Mouse (Mus musculus): ENCODE data around the gene Gas1. TPM values are rescaled to one million over a fixed set of nuclear protein-coding genes. Genes with fewer than 3 reads are reported as not detected.

The Gas1 gene
- polyA plus RNA-seq, 1 experiment, result 20.2 TPM

GRCm38 (mm10) chr13:60172366-60173017, 4.7 kb downstream of the Gas1 start:
- Histone ChIP-seq H3K27me3 (ENCODE audit: control insufficient read depth, insufficient read depth, insufficient read length) (no peaks in the 10 kb centered on the region), H3ac (ENCODE audit: control insufficient read depth, insufficient read length, low read depth) (no peak overlapping the region), H3K79me3 (ENCODE audit: low read depth) (peaks cover 9% of the 10 kb centered on the region), H3K79me2 (ENCODE audit: control insufficient read depth, insufficient read depth) (peaks cover 27% of the 10 kb centered on the region), H3K36me3 (ENCODE audit: control insufficient read depth, insufficient read depth) (no peaks in the 10 kb centered on the region), H3K4me3 (ENCODE audit: insufficient read depth, poor library complexity, severe bottlenecking) (no peak overlapping the region)
- no peak for TF ChIP-seq MAX (IDR thresholded peaks at IDR 0.05)
- TF ChIP-seq MYOG (IDR thresholded peaks at IDR 0.05; ENCODE audit: control insufficient read depth, extremely low read depth, insufficient read length), result no peak
- no peak for TF ChIP-seq CEBPB (IDR thresholded peaks at IDR 0.05; ENCODE audit: low read depth)
- no peak for TF ChIP-seq FOSL1 (IDR thresholded peaks at IDR 0.05; ENCODE audit: insufficient read depth, low read length, poor library complexity, severe bottlenecking)

GRCm38 (mm10) chr13:60171781-60172180, 5.4 kb downstream of the Gas1 start:
- Histone ChIP-seq H3ac (ENCODE audit: control insufficient read depth, insufficient read length, low read depth) (no peak overlapping the region), H3K27me3 (ENCODE audit: control insufficient read depth, insufficient read depth, insufficient read length) (no peaks in the 10 kb centered on the region), H3K36me3 (ENCODE audit: control insufficient read depth, insufficient read depth) (no peaks in the 10 kb centered on the region), H3K79me2 (ENCODE audit: control insufficient read depth, insufficient read depth) (peaks cover 27% of the 10 kb centered on the region), H3K79me3 (ENCODE audit: low read depth) (peaks cover 9% of the 10 kb centered on the region), H3K4me3 (ENCODE audit: insufficient read depth, poor library complexity, severe bottlenecking) (no peak overlapping the region)
- TF ChIP-seq CTCF (IDR thresholded peaks at IDR 0.05; ENCODE audit: control insufficient read depth, insufficient read depth, insufficient read length) (no peak), MYOG (IDR thresholded peaks at IDR 0.05; ENCODE audit: control insufficient read depth, extremely low read depth, insufficient read length) (no peak), FOSL1 (IDR thresholded peaks at IDR 0.05; ENCODE audit: insufficient read depth, low read length, poor library complexity, severe bottlenecking) (no peak), MAX (IDR thresholded peaks at IDR 0.05) (no peak), CEBPB (IDR thresholded peaks at IDR 0.05; ENCODE audit: low read depth) (no peak), MYOD1 (IDR thresholded peaks at IDR 0.05; ENCODE audit: control insufficient read depth, insufficient read length, low read depth) (no peak), USF1 (IDR thresholded peaks at IDR 0.05; ENCODE audit: low read depth) (no peak)

- peaks cover 9% of the 10 kb centered on the region for H3K79me3 ChIP-seq (ENCODE audit: low read depth)
- TF ChIP-seq MAX (IDR thresholded peaks at IDR 0.05), result no peak
- TF ChIP-seq CEBPB (IDR thresholded peaks at IDR 0.05; ENCODE audit: low read depth), result no peak
- no peak for TF ChIP-seq MYOD1 (IDR thresholded peaks at IDR 0.05; ENCODE audit: control insufficient read depth, insufficient read length, low read depth)
- TF ChIP-seq CTCF (IDR thresholded peaks at IDR 0.05; ENCODE audit: control insufficient read depth, insufficient read depth, insufficient read length), result no peak
- TF ChIP-seq FOSL1 (IDR thresholded peaks at IDR 0.05; ENCODE audit: insufficient read depth, low read length, poor library complexity, severe bottlenecking), result no peak
- no peak for TF ChIP-seq USF1 (IDR thresholded peaks at IDR 0.05; ENCODE audit: low read depth)
- no peak for TF ChIP-seq MYOG (IDR thresholded peaks at IDR 0.05; ENCODE audit: control insufficient read depth, extremely low read depth, insufficient read length)
Observed at GRCm38 (mm10) chr13:60170898-60171715, 6.1 kb downstream of the Gas1 start.

GRCm38 (mm10) chr13:60169026-60169425, 8.1 kb downstream of the Gas1 start:
- no peak overlapping the region for H3K4me3 ChIP-seq (ENCODE audit: insufficient read depth, poor library complexity, severe bottlenecking)
- TF ChIP-seq CTCF (IDR thresholded peaks at IDR 0.05; ENCODE audit: control insufficient read depth, insufficient read depth, insufficient read length), result no peak
- TF ChIP-seq MYOG (IDR thresholded peaks at IDR 0.05; ENCODE audit: control insufficient read depth, extremely low read depth, insufficient read length), result no peak
- TF ChIP-seq FOSL1 (IDR thresholded peaks at IDR 0.05; ENCODE audit: insufficient read depth, low read length, poor library complexity, severe bottlenecking), result no peak
- TF ChIP-seq MYOD1 (IDR thresholded peaks at IDR 0.05; ENCODE audit: control insufficient read depth, insufficient read length, low read depth), result no peak
- TF ChIP-seq MAX (IDR thresholded peaks at IDR 0.05), result no peak
- TF ChIP-seq CEBPB (IDR thresholded peaks at IDR 0.05; ENCODE audit: low read depth), result no peak
- no peak for TF ChIP-seq USF1 (IDR thresholded peaks at IDR 0.05; ENCODE audit: low read depth)
- H3K79me2 ChIP-seq (ENCODE audit: control insufficient read depth, insufficient read depth), result no peaks in the 10 kb centered on the region
- no peaks in the 10 kb centered on the region for H3K27me3 ChIP-seq (ENCODE audit: control insufficient read depth, insufficient read depth, insufficient read length)
- no peak overlapping the region for H3ac ChIP-seq (ENCODE audit: control insufficient read depth, insufficient read length, low read depth)
- no peaks in the 10 kb centered on the region for H3K36me3 ChIP-seq (ENCODE audit: control insufficient read depth, insufficient read depth)
- no peaks in the 10 kb centered on the region for H3K79me3 ChIP-seq (ENCODE audit: low read depth)

More at GRCm38 (mm10) chr13:60170898-60171715, 6.1 kb downstream of the Gas1 start:
- Histone ChIP-seq H3ac (ENCODE audit: control insufficient read depth, insufficient read length, low read depth) (no peak overlapping the region), H3K79me2 (ENCODE audit: control insufficient read depth, insufficient read depth) (peaks cover 20% of the 10 kb centered on the region), H3K27me3 (ENCODE audit: control insufficient read depth, insufficient read depth, insufficient read length) (no peaks in the 10 kb centered on the region), H3K36me3 (ENCODE audit: control insufficient read depth, insufficient read depth) (no peaks in the 10 kb centered on the region), H3K4me3 (ENCODE audit: insufficient read depth, poor library complexity, severe bottlenecking) (no peak overlapping the region)

GRCm38 (mm10) chr13:60156294-60157126, 20.7 kb downstream of the Gas1 start:
- no peaks in the 10 kb centered on the region for H3K36me3 ChIP-seq (ENCODE audit: control insufficient read depth, insufficient read depth)
- H3ac ChIP-seq (ENCODE audit: control insufficient read depth, insufficient read length, low read depth), result no peak overlapping the region
- H3K79me3 ChIP-seq (ENCODE audit: low read depth), result no peaks in the 10 kb centered on the region

More at GRCm38 (mm10) chr13:60156294-60157126, 20.7 kb downstream of the Gas1 start:
- Histone ChIP-seq H3K27me3 (ENCODE audit: control insufficient read depth, insufficient read depth, insufficient read length) (no peaks in the 10 kb centered on the region), H3K4me3 (ENCODE audit: insufficient read depth, poor library complexity, severe bottlenecking) (no peak overlapping the region), H3K79me2 (ENCODE audit: control insufficient read depth, insufficient read depth) (no peaks in the 10 kb centered on the region)
- TF ChIP-seq USF1 (IDR thresholded peaks at IDR 0.05; ENCODE audit: low read depth), result no peak
- no peak for TF ChIP-seq MYOG (IDR thresholded peaks at IDR 0.05; ENCODE audit: control insufficient read depth, extremely low read depth, insufficient read length)
- no peak for TF ChIP-seq FOSL1 (IDR thresholded peaks at IDR 0.05; ENCODE audit: insufficient read depth, low read length, poor library complexity, severe bottlenecking)

Measured in C2C12 (cell line).